Mouse (Mus musculus) lung, postnatal 4 days (tissue): ENCODE data around the gene Dglucy.

ENCODE experiments used
- DNase-seq, 2 experiments: peaks; one replicate each; pipeline ENCODE4 v3.0.0; 2021

The Dglucy gene

DNA sequence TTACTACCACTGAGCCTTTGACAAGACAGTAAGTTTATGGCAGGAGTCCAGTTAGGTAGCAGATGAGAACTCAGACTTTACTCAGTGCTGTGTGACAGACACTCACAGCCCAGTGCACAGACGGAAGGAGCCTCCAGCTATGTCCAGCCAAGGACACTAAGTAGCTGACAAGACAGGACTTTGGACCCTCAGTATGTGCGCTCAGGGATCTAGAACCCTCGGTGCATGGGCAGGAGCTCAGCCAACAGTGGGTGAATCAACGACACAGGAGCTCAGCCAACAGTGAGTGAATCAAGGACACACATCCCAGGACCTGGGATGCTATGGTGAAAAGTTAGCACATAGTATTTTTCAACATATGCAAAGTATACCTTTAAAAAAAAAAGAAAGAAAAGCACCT lies 157.9 kb downstream of the Dglucy start:
- DNase-seq: no peak

DNA sequence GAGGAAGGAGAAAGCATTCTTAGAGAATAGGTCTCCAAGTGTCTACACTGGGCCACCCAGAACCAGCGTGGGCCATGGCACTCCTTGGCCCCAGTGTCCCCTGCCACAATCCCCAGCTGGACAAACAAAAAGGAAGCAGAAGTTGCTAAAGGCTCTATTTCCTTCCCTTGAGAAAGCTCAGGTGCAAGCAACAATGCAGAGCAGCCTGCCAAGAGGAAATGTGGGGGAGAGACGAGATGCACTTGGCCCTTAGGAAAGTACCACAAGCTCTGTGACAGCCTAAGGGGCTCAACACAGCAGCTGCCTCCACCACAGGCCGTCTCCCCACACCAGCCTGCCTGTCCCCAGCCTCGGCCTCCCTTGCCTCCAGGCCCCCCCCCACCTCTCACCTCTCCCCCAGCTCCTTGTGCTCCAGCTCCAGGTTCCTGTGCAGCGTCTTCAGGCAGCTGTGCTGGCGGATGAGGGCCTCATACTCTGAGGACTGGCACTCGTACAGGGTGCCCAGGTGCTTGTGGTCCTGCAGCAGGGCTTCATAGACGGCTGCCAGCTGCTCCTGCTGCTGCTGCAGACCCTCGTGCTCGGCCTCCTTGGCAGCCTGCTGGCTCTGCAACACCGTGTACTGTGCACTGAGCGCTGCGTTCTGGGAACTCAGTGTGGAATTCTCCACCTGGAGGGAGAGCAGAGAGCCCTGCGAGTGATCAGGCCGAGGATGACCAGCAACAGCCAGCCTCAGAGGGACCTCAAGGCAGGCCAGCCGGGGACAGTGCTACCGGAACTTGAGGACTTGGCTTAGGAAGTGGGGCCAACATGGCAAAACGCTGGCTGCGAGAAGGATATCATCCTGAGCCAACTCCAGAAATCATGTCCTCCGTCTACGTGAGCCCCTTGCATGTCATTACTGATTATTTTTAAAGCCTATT lies 158.8 kb downstream of the Dglucy start:
- peak; percentile 44 to 45 for DNase-seq

GRCm38 (mm10) chr12:100941361-100941760 lies 162.5 kb downstream of the Dglucy start:
- peak in 1 of 2 experiments; percentile 72 for DNase-seq

- DNase-seq: no peak
Observed at GRCm38 (mm10) chr12:100943146-100943545, 164.3 kb downstream of the Dglucy start.

- DNase-seq: peak; percentile 45 to 80
Observed at GRCm38 (mm10) chr12:100944921-100945336, 166.1 kb downstream of the Dglucy start.

DNA sequence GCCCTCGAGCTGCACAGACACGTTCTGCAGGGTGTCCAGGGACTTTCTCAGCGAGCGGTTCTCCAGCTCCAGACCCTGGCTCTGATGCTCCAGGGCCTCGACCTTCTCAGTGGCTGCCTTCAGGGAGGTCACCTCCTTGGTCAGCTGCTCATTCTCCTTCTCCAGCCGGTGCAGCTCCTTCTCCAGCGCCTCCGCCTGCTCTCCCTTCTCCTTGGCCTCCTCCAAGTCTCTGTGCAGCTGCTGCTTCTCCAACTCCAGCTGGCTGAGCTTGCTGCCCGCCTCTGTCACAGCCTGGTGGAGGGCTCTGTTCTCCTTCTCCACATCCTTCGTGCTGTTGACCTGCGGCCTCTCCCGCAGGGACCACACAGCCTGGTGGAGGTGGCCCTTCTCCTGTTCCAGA lies 166.6 kb downstream of the Dglucy start:
- peak in 1 of 2 experiments; percentile 39 for DNase-seq

- DNase-seq: no peak
Observed at GRCm38 (mm10) chr12:100945948-100946347, 167.1 kb downstream of the Dglucy start.
